Mouse (Mus musculus): ENCODE measurements around the gene Extl2. TPM values are rescaled to one million over a fixed set of nuclear protein-coding genes. Genes with fewer than 3 reads are reported as not detected.

The Extl2 gene
- polyA plus RNA-seq, 1 experiment from 2014 or later: 4.8 TPM

GRCm38 (mm10) chr3:115979000-115979399, 28.3 kb upstream of the Extl2 start:
- Histone ChIP-seq H3K4me1 (replicated peaks) (no peaks in the 10 kb centered on the region), H3K4me2 (no peak overlapping the region), H3K27me3 (no peaks in the 10 kb centered on the region), H3K27ac (no peak overlapping the region), H3K4me3 (replicated peaks) (no peak overlapping the region), H3K36me3 (peaks cover 57% of the 10 kb centered on the region), H3K9me3 (replicated peaks) (no peaks in the 10 kb centered on the region), H3K9ac (no peak overlapping the region)
- ATAC-seq (ENCODE audit: low read depth): no peak
- no peak for DNase-seq
- WGBS (ENCODE audit: insufficient replicate concordance): 43% methylated on average over 1 of the region's 1 CpGs

GRCm38 (mm10) chr3:115983217-115983616, 24.0 kb upstream of the Extl2 start:
- no peak overlapping the region for H3K4me2 ChIP-seq
- WGBS (ENCODE audit: insufficient replicate concordance): 89% methylated on average over 8 of the region's 8 CpGs
- H3K27me3 ChIP-seq: no peaks in the 10 kb centered on the region
- H3K36me3 ChIP-seq: peaks cover 45% of the 10 kb centered on the region
- H3K27ac ChIP-seq: no peak overlapping the region
- H3K9ac ChIP-seq: no peak overlapping the region
- H3K9me3 ChIP-seq (replicated peaks): no peaks in the 10 kb centered on the region
- no peak for DNase-seq
- H3K4me1 ChIP-seq (replicated peaks): no peaks in the 10 kb centered on the region
- ATAC-seq (ENCODE audit: low read depth): no peak
- H3K4me3 ChIP-seq (replicated peaks): no peak overlapping the region

GRCm38 (mm10) chr3:115984653-115985052, 22.6 kb upstream of the Extl2 start:
- H3K27ac ChIP-seq: no peak overlapping the region
- DNase-seq: no peak
- 84% methylated on average over 9 of the region's 9 CpGs for WGBS (ENCODE audit: insufficient replicate concordance)
- no peaks in the 10 kb centered on the region for H3K27me3 ChIP-seq
- H3K4me1 ChIP-seq (replicated peaks): no peaks in the 10 kb centered on the region
- H3K9me3 ChIP-seq (replicated peaks): no peaks in the 10 kb centered on the region
- no peak overlapping the region for H3K4me2 ChIP-seq
- H3K4me3 ChIP-seq (replicated peaks): no peak overlapping the region
- no peak overlapping the region for H3K9ac ChIP-seq
- ATAC-seq (ENCODE audit: low read depth): no peak
- H3K36me3 ChIP-seq: peaks cover 47% of the 10 kb centered on the region

GRCm38 (mm10) chr3:115985183-115985892, 21.9 kb upstream of the Extl2 start:
- Histone ChIP-seq H3K27me3 (no peaks in the 10 kb centered on the region), H3K27ac (no peak overlapping the region), H3K4me2 (no peak overlapping the region), H3K4me3 (replicated peaks) (no peak overlapping the region), H3K36me3 (peaks cover 51% of the 10 kb centered on the region), H3K9me3 (replicated peaks) (no peaks in the 10 kb centered on the region), H3K9ac (no peak overlapping the region), H3K4me1 (replicated peaks) (no peaks in the 10 kb centered on the region)
- WGBS (ENCODE audit: insufficient replicate concordance): 69% methylated on average over 9 of the region's 9 CpGs
- ATAC-seq (ENCODE audit: low read depth) (no peak), DNase-seq (no peak)

GRCm38 (mm10) chr3:115992103-115992502, 15.2 kb upstream of the Extl2 start:
- no peak for ATAC-seq (ENCODE audit: low read depth)
- H3K27me3 ChIP-seq: no peaks in the 10 kb centered on the region
- H3K4me1 ChIP-seq (replicated peaks): peaks cover 7% of the 10 kb centered on the region; the same call in 1 of the 2 replicates
- no peak overlapping the region for H3K4me2 ChIP-seq
- no peaks in the 10 kb centered on the region for H3K9me3 ChIP-seq (replicated peaks)
- H3K9ac ChIP-seq: no peak overlapping the region
- 53% methylated on average over 4 of the region's 4 CpGs for WGBS (ENCODE audit: insufficient replicate concordance)
- peaks cover 17% of the 10 kb centered on the region for H3K36me3 ChIP-seq
- no peak overlapping the region for H3K4me3 ChIP-seq (replicated peaks)
- no peak overlapping the region for H3K27ac ChIP-seq
- DNase-seq: no peak

- no peak overlapping the region for H3K4me2 ChIP-seq
- no peak overlapping the region for H3K9ac ChIP-seq
- H3K27ac ChIP-seq: no peak overlapping the region
- DNase-seq (no peak), ATAC-seq (ENCODE audit: low read depth) (no peak)
- no peaks in the 10 kb centered on the region for H3K27me3 ChIP-seq
- WGBS (ENCODE audit: insufficient replicate concordance): 65% methylated on average over 4 of the region's 4 CpGs
- H3K36me3 ChIP-seq: peaks cover 19% of the 10 kb centered on the region
- peaks cover 7% of the 10 kb centered on the region; the same call in 1 of the 2 replicates for H3K4me1 ChIP-seq (replicated peaks)
- no peak overlapping the region for H3K4me3 ChIP-seq (replicated peaks)
- H3K9me3 ChIP-seq (replicated peaks): no peaks in the 10 kb centered on the region
Observed at GRCm38 (mm10) chr3:115992588-115992987, 14.7 kb upstream of the Extl2 start.

GRCm38 (mm10) chr3:115993025-115993424, 14.2 kb upstream of the Extl2 start:
- DNase-seq: no peak
- peak; percentile 48 for ATAC-seq (ENCODE audit: low read depth)

DNA sequence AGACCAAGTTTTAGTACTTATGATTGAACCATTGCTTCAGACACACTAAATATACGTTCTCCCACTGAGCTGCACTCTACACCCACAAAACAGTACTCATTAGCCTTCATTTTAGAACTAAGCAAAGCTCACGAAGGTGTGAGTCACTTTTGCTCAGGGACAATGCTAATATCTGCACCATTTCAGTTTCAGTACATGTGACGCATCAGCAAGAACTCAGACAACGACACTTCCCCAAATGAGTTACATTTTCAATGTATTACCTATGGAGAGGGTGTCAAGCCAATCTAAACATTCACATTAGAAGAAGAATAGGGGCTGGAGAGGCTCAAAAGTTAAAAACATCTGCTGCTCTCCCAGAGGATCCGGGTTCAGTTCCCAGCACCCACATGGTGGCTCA, 10.3 kb upstream of the Extl2 start:
- ATAC-seq (ENCODE audit: low read depth) (no peak), DNase-seq (no peak)
- H3K27me3 ChIP-seq: no peaks in the 10 kb centered on the region
- H3K9me3 ChIP-seq (replicated peaks): no peaks in the 10 kb centered on the region
- peaks cover 29% of the 10 kb centered on the region for H3K36me3 ChIP-seq
- H3K4me1 ChIP-seq (replicated peaks): peaks cover 5% of the 10 kb centered on the region; the same call in 1 of the 2 replicates
- 76% methylated on average over 5 of the region's 5 CpGs for WGBS (ENCODE audit: insufficient replicate concordance)
- H3K4me3 ChIP-seq (replicated peaks): no peak overlapping the region
- H3K27ac ChIP-seq: no peak overlapping the region
- no peak overlapping the region for H3K9ac ChIP-seq
- H3K4me2 ChIP-seq: no peak overlapping the region

More at GRCm38 (mm10) chr3:115993025-115993424, 14.2 kb upstream of the Extl2 start:
- Histone ChIP-seq H3K4me3 (replicated peaks) (no peak overlapping the region), H3K27me3 (no peaks in the 10 kb centered on the region), H3K4me2 (no peak overlapping the region), H3K27ac (no peak overlapping the region), H3K9me3 (replicated peaks) (no peaks in the 10 kb centered on the region), H3K9ac (no peak overlapping the region), H3K4me1 (replicated peaks) (peaks cover 7% of the 10 kb centered on the region; the same call in 1 of the 2 replicates), H3K36me3 (peaks cover 23% of the 10 kb centered on the region)
- WGBS (ENCODE audit: insufficient replicate concordance): 80% methylated on average over 10 of the region's 10 CpGs

- DNase-seq (peak; percentile 15), ATAC-seq (ENCODE audit: low read depth) (no peak)
- peak overlapping the region; percentile 96 for H3K4me2 ChIP-seq
Observed at GRCm38 (mm10) chr3:116006284-116006977, 831 bp upstream of the Extl2 start.

DNA sequence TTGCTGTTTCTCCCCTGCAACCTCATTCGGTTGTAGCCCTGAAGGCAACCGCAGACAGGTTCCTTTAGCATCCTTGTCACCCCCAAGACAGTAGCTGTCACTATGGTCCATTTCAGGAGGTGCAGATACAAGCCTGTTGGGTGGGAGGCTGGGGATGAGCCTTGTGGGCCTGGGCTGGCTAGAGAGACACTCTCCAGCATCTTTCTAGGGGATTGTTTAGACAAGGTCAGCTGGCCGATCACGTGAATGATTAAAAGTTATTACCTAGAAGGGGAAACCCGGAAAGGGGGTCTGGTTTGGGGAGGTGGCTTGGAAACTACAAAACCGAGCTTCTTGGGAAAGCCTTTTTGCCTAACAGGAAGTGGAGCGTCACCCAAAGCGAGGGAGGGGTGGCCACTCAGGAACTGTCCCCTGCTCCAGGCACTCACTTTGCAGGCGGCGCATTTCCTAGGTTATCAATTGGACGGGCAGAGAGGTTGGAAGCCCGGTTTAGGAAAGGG, 729 bp downstream of the Extl2 start:
- DNase-seq (peak; percentile 34), ATAC-seq (ENCODE audit: low read depth) (peak; percentile 45)
- peak overlapping the region; percentile 96 for H3K4me2 ChIP-seq
- H3K27ac ChIP-seq: peak overlapping the region; percentile 77
- peaks cover 28% of the 10 kb centered on the region for H3K4me1 ChIP-seq (replicated peaks)
- WGBS (ENCODE audit: insufficient replicate concordance): under 1% methylated on average over 12 of the region's 12 CpGs
- H3K36me3 ChIP-seq: peaks cover 10% of the 10 kb centered on the region; the same call in 1 of the 2 replicates
- H3K27me3 ChIP-seq: no peaks in the 10 kb centered on the region
- peak overlapping the region; percentile 81 for H3K9ac ChIP-seq
- H3K9me3 ChIP-seq (replicated peaks): no peaks in the 10 kb centered on the region
- H3K4me3 ChIP-seq (replicated peaks): peak overlapping the region; percentile 72

More at GRCm38 (mm10) chr3:116006284-116006977, 831 bp upstream of the Extl2 start:
- Histone ChIP-seq H3K4me1 (replicated peaks) (peaks cover 28% of the 10 kb centered on the region), H3K27ac (peak overlapping the region; percentile 68), H3K27me3 (no peaks in the 10 kb centered on the region), H3K9ac (peak overlapping the region; percentile 81), H3K9me3 (replicated peaks) (no peaks in the 10 kb centered on the region), H3K36me3 (peaks cover 15% of the 10 kb centered on the region; the same call in 1 of the 2 replicates), H3K4me3 (replicated peaks) (peak overlapping the region; percentile 72)
- WGBS (ENCODE audit: insufficient replicate concordance): 5% methylated on average over 12 of the region's 12 CpGs

GRCm38 (mm10) chr3:116009622-116010344, 2.5 kb downstream of the Extl2 start:
- Histone ChIP-seq H3K27me3 (no peaks in the 10 kb centered on the region), H3K4me1 (replicated peaks) (peaks cover 28% of the 10 kb centered on the region), H3K36me3 (no peaks in the 10 kb centered on the region), H3K9me3 (replicated peaks) (no peaks in the 10 kb centered on the region), H3K4me2 (no peak overlapping the region), H3K4me3 (replicated peaks) (no peak overlapping the region), H3K27ac (no peak overlapping the region), H3K9ac (no peak overlapping the region)
- ATAC-seq (ENCODE audit: low read depth): no peak
- WGBS (ENCODE audit: insufficient replicate concordance): 79% methylated on average over 17 of the region's 17 CpGs
- DNase-seq: no peak

Data from liver, embryonic 13.5 days (tissue).